In the genomic region with DNA sequence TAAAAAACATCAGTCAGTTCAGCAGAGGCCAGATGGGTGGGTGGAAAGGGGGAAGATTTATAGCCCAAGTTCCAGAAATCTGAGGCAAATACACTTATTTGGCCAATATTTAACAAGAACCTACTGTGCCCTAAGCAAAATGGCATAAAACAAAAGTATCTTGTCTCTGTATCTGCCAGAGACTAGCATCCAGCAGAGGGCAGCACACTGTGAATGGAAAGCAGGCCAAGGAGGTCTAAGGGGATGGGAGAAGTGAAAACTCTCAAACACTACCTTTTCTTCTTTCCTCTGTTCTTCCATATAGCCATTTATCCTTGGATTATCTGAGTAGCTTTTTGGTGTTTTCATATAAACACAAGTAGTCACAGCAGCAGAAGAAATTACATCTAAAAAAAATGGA, we compare ENCODE assay signal across 10 mouse cellular contexts.
DNase-seq lines count a peak whose midpoint lies in the region; ATAC-seq and TF ChIP-seq lines count a peak whose summit lies in the region.
"Had no signal": no experiment of that assay in that cellular context is flagged by ENCODE, and none has a peak within 500 bp of the region (broad histone marks: within the 10 kb centered on the region; RNA-seq: fewer than 3 reads in every experiment).

No protein-coding gene starts in this region.

- TF ChIP-seq POLR2A in embryonic fibroblast, embryonic 13.5 days (IDR thresholded peaks at IDR 0.05; ENCODE audit: low read depth, low read length), result no peak

- DNase-seq in ES-CJ7 (ENCODE audit: low read depth, low spot score), result peak; percentile 55
- DNase-seq in adrenal gland, adult 18-20 months (ENCODE audit: low spot score in 2 of 2), result peak; percentile 6 to 39
- peak; percentile 13 to 56 for DNase-seq in left cerebral cortex, postnatal 14 days (ENCODE audit: low spot score in 2 of 2)
- DNase-seq in right cerebral cortex, postnatal 10 days (ENCODE audit: low spot score in 2 of 2), result peak; percentile 36 to 50

- peak; percentile 79 for TF ChIP-seq CTCF in intestine, postnatal 0 days (IDR thresholded peaks at IDR 0.05; ENCODE audit: low read depth)
- TF ChIP-seq CTCF in embryonic fibroblast, embryonic 13.5 days (IDR thresholded peaks at IDR 0.05; ENCODE audit: borderline replicate concordance, insufficient read depth, low read length), result peak; percentile 61; the same call in 1 of the 2 replicates

- H3K27me3 ChIP-seq in intestine, postnatal 0 days (replicated peaks; ENCODE audit: control insufficient read depth, insufficient read depth, low read length), result no peaks in the 10 kb centered on the region
- no peaks in the 10 kb centered on the region for H3K27me3 ChIP-seq in intestine, embryonic 15.5 days (replicated peaks)
- H3K27me3 ChIP-seq: embryonic facial prominence, embryonic 15.5 days; limb, embryonic 15.5 days had no signal

- H3K4me1 ChIP-seq in intestine, postnatal 0 days (replicated peaks; ENCODE audit: control insufficient read depth, insufficient read depth, low read length), result no peaks in the 10 kb centered on the region
- H3K4me1 ChIP-seq in intestine, embryonic 15.5 days (replicated peaks), result no peaks in the 10 kb centered on the region
- no peaks in the 10 kb centered on the region for H3K4me1 ChIP-seq in embryonic fibroblast, embryonic 13.5 days (ENCODE audit: control insufficient read depth, insufficient read depth, low read length)
- H3K4me1 ChIP-seq: embryonic facial prominence, embryonic 15.5 days; limb, embryonic 15.5 days had no signal

- ATAC-seq in intestine, postnatal 0 days, result no peak
- ATAC-seq in intestine, embryonic 15.5 days, result no peak
- no peak for ATAC-seq in erythroblast, adult 5-6 weeks (replicated peaks; ENCODE audit: low FRiP score, poor library complexity, severe bottlenecking)

- no peak overlapping the region for H3K4me2 ChIP-seq in intestine, postnatal 0 days (replicated peaks; ENCODE audit: low read depth)
- no peak overlapping the region for H3K4me2 ChIP-seq in intestine, embryonic 15.5 days (replicated peaks)
- H3K4me2 ChIP-seq: embryonic facial prominence, embryonic 15.5 days; limb, embryonic 15.5 days had no signal

- H3K36me3 ChIP-seq in intestine, postnatal 0 days (ENCODE audit: control insufficient read depth, insufficient read depth), result no peaks in the 10 kb centered on the region
- H3K36me3 ChIP-seq in intestine, embryonic 15.5 days, result no peaks in the 10 kb centered on the region
- H3K36me3 ChIP-seq: embryonic facial prominence, embryonic 15.5 days; limb, embryonic 15.5 days had no signal

- H3K9me3 ChIP-seq in intestine, postnatal 0 days (ENCODE audit: control insufficient read depth), result no peaks in the 10 kb centered on the region
- H3K9me3 ChIP-seq in intestine, embryonic 15.5 days, result no peaks in the 10 kb centered on the region
- H3K9me3 ChIP-seq: embryonic facial prominence, embryonic 15.5 days; limb, embryonic 15.5 days had no signal

- H3K4me3 ChIP-seq in intestine, postnatal 0 days (ENCODE audit: low read depth, low read length), result no peak overlapping the region
- no peak overlapping the region for H3K4me3 ChIP-seq in intestine, embryonic 15.5 days (replicated peaks)
- H3K4me3 ChIP-seq in embryonic fibroblast, embryonic 13.5 days (ENCODE audit: insufficient read depth, low read length), result no peak overlapping the region
- H3K4me3 ChIP-seq: embryonic facial prominence, embryonic 15.5 days; limb, embryonic 15.5 days had no signal

- intact Hi-C loops in left cerebral cortex, postnatal 14 days (cut with DNase I), result loop anchor here (10.0 kb wide), 1 partner anchor 970 kb away; a partner anchor contains a TSS

- no peak overlapping the region for H3K27ac ChIP-seq in intestine, postnatal 0 days (ENCODE audit: low read depth, low read length)
- H3K27ac ChIP-seq in intestine, embryonic 15.5 days, result no peak overlapping the region
- no peak overlapping the region for H3K27ac ChIP-seq in embryonic fibroblast, embryonic 13.5 days (ENCODE audit: insufficient read depth, low read length)
- H3K27ac ChIP-seq: embryonic facial prominence, embryonic 15.5 days; limb, embryonic 15.5 days had no signal

- H3K9ac ChIP-seq in intestine, postnatal 0 days (ENCODE audit: low read depth, low read length), result no peak overlapping the region
- no peak overlapping the region for H3K9ac ChIP-seq in intestine, embryonic 15.5 days
- H3K9ac ChIP-seq: embryonic facial prominence, embryonic 15.5 days; limb, embryonic 15.5 days had no signal
